Mouse (Mus musculus) hindbrain, embryonic 11.5 days (tissue): ENCODE measurements around the gene Hnmt. TPM values are rescaled to one million over a fixed set of nuclear protein-coding genes. Genes with fewer than 3 reads are reported as not detected.
"Not testable (repeated sequence)": the region's sequence is repeated elsewhere in the genome, so short reads cannot be mapped to it uniquely, and the experiment has no call there.

Source experiments
- ATAC-seq: fragments of 200-750 bp; cut with Nextera tagmentation; 2 replicates; pipeline ENCODE4 v1.8.0; 2017; ENCODE audit warnings: mild to moderate bottlenecking, moderate TSS enrichment, moderate library complexity; ENCODE audit not compliant: low FRiP score
- DNase-seq: peaks from one replicate; pipeline ENCODE4 v3.0.0-alpha.2; 2015; ENCODE audit warnings: low spot score
- H3K27ac ChIP-seq: fragments of 300-500 bp; sonication (generic); 2 replicates; pipeline ENCODE4 v1.5.1; 2014; ENCODE audit warnings: mild to moderate bottlenecking, low read depth, low read length
- H3K27me3 ChIP-seq: fragments of 300-500 bp; sonication (generic); 2 replicates; pipeline ENCODE4 v1.6.1; 2014; ENCODE audit warnings: mild to moderate bottlenecking, low read length, moderate library complexity, mixed read lengths; ENCODE audit not compliant: control insufficient read depth, insufficient read depth
- H3K36me3 ChIP-seq: fragments of 300-500 bp; sonication (generic); 2 replicates; pipeline ENCODE4 v1.6.1; 2014; ENCODE audit warnings: mild to moderate bottlenecking, low read length, moderate library complexity, mixed read lengths; ENCODE audit not compliant: control insufficient read depth, insufficient read depth
- H3K4me1 ChIP-seq: fragments of 300-500 bp; sonication (generic); replicated peaks from 2 replicates; pipeline ENCODE4 v1.6.1; 2014; ENCODE audit warnings: low read length, mixed read lengths; ENCODE audit not compliant: control insufficient read depth, insufficient read depth
- H3K4me2 ChIP-seq: fragments of 300-500 bp; sonication (generic); replicated peaks from 2 replicates; pipeline ENCODE4 v1.6.1; 2014; ENCODE audit warnings: mild to moderate bottlenecking, low read depth, low read length
- H3K4me3 ChIP-seq: fragments of 300-500 bp; sonication (generic); 2 replicates; pipeline ENCODE4 v1.5.1; 2014; ENCODE audit warnings: low read depth, low read length
- H3K9ac ChIP-seq: fragments of 300-500 bp; sonication (generic); 2 replicates; pipeline ENCODE4 v1.6.1; 2014; ENCODE audit warnings: low read depth, low read length
- H3K9me3 ChIP-seq: fragments of 300-500 bp; sonication (generic); 2 replicates; pipeline ENCODE4 v1.6.1; 2016; ENCODE audit warnings: low read length; ENCODE audit not compliant: control insufficient read depth
- WGBS: fragments of 180-500 bp; shearing (Covaris S2); extraction: QIAGEN DNeasy Blood & Tissue Kit; methylation state at CpG from one replicate; pipeline ENCODE4 v1.1.7; 2014; 5-methylcytosine and 5-hydroxymethylcytosine counted together
- polyA plus RNA-seq: library from polyadenylated mRNA; unstranded; fragments of >200 nt; fragmentation: Nextera tagmentation; extraction: Ambion mirVana; gene quantifications from 2 replicates; pipeline ENCODE4 v1.2.1, GENCODE M21; 2014

The Hnmt gene
- polyA plus RNA-seq, 1 experiment from 2014 or later = 1.6 TPM

GRCm38 (mm10) chr2:24019386-24019785, 29.8 kb downstream of the Hnmt start:
- not testable (repeated sequence) for DNase-seq, H3K4me3 ChIP-seq, H3K9ac ChIP-seq, H3K27me3 ChIP-seq, H3K4me2 ChIP-seq, H3K9me3 ChIP-seq, H3K27ac ChIP-seq, H3K4me1 ChIP-seq, H3K36me3 ChIP-seq, ATAC-seq

GRCm38 (mm10) chr2:24018966-24019365, 30.2 kb downstream of the Hnmt start:
- Histone ChIP-seq H3K4me3 (no peak overlapping the region), H3K4me2 (no peak overlapping the region), H3K27ac (no peak overlapping the region), H3K36me3 (no peaks in the 10 kb centered on the region), H3K4me1 (no peaks in the 10 kb centered on the region), H3K9ac (no peak overlapping the region), H3K9me3 (no peaks in the 10 kb centered on the region), H3K27me3 (no peaks in the 10 kb centered on the region)
- WGBS = 94% methylated on average over 1 of the region's 1 CpGs
- DNase-seq = no peak
- ATAC-seq = no peak

- Histone ChIP-seq H3K4me2 (no peak overlapping the region), H3K4me1 (no peaks in the 10 kb centered on the region), H3K27ac (no peak overlapping the region), H3K27me3 (no peaks in the 10 kb centered on the region), H3K9me3 (no peaks in the 10 kb centered on the region), H3K36me3 (no peaks in the 10 kb centered on the region), H3K4me3 (no peak overlapping the region), H3K9ac (no peak overlapping the region)
- DNase-seq = no peak
- no peak for ATAC-seq
- WGBS = 91% methylated on average over 5 of the region's 5 CpGs
Observed at GRCm38 (mm10) chr2:24014957-24015356, 34.2 kb downstream of the Hnmt start.

DNA sequence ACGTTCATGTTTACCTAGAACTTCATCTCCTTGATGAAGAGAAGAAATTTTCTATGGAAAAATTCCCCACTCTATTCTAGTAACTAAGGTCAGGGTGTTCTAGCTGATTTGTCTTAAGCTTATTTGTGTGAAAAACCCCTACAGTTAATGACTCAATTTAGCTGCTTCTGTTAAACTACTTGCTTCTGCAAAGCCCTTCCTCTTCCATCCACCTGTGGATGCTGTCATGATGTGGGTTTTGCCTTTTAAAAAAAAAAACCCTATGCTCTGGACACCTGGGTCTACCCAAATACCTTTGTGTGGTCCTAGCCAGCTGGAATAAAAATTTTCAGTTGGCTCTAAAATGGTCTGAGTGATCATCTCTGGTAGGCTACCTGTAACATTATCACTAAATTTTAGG, 49.9 kb downstream of the Hnmt start:
- Histone ChIP-seq H3K4me3 (no peak overlapping the region), H3K9ac (no peak overlapping the region), H3K4me2 (no peak overlapping the region), H3K27me3 (no peaks in the 10 kb centered on the region), H3K27ac (no peak overlapping the region), H3K9me3 (no peaks in the 10 kb centered on the region), H3K36me3 (no peaks in the 10 kb centered on the region), H3K4me1 (no peaks in the 10 kb centered on the region)
- 72% methylated on average over 1 of the region's 1 CpGs for WGBS
- ATAC-seq (no peak), DNase-seq (no peak)

GRCm38 (mm10) chr2:23998836-23999235, 50.4 kb downstream of the Hnmt start:
- H3K27me3 ChIP-seq = no peaks in the 10 kb centered on the region
- WGBS = 91% methylated on average over 4 of the region's 4 CpGs
- DNase-seq (no peak), ATAC-seq (no peak)
- H3K9me3 ChIP-seq = no peaks in the 10 kb centered on the region
- H3K4me1 ChIP-seq = no peaks in the 10 kb centered on the region
- H3K9ac ChIP-seq = no peak overlapping the region
- no peak overlapping the region for H3K27ac ChIP-seq
- H3K36me3 ChIP-seq = no peaks in the 10 kb centered on the region
- no peak overlapping the region for H3K4me3 ChIP-seq
- no peak overlapping the region for H3K4me2 ChIP-seq

DNA sequence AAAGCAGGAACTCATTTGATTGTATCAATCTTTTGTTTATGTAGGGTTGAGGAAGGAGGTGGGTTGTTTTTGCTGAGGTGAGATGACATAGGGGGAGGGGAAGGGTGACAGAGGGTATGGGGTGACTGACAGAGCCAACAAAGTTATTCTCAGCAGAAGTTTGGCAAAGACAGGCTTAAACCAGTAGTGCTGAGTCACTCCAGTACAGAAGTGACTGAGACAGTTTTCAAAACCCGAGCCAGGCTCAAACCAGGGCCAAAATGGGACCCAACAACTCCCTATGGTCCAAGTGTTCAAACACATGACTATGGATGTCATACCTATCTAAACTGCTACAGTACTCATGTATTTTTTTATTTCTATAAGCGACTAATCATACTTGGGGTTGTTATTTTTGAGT, 52.4 kb downstream of the Hnmt start:
- H3K4me1 ChIP-seq = no peaks in the 10 kb centered on the region
- DNase-seq (no peak), ATAC-seq (no peak)
- WGBS = 73% methylated on average over 2 of the region's 2 CpGs
- no peak overlapping the region for H3K4me3 ChIP-seq
- H3K36me3 ChIP-seq = no peaks in the 10 kb centered on the region
- no peak overlapping the region for H3K4me2 ChIP-seq
- no peak overlapping the region for H3K9ac ChIP-seq
- no peaks in the 10 kb centered on the region for H3K27me3 ChIP-seq
- no peak overlapping the region for H3K27ac ChIP-seq
- H3K9me3 ChIP-seq = no peaks in the 10 kb centered on the region

- not testable (repeated sequence) for H3K27ac ChIP-seq, H3K9me3 ChIP-seq, H3K4me2 ChIP-seq, H3K4me3 ChIP-seq, H3K36me3 ChIP-seq, DNase-seq, H3K4me1 ChIP-seq, H3K27me3 ChIP-seq, ATAC-seq, H3K9ac ChIP-seq
- 91% methylated on average over 9 of the region's 9 CpGs for WGBS
Observed at GRCm38 (mm10) chr2:23990034-23990573, 59.1 kb downstream of the Hnmt start.

- DNase-seq = no peak
- Histone ChIP-seq H3K36me3 (no peaks in the 10 kb centered on the region), H3K4me1 (no peaks in the 10 kb centered on the region), H3K9me3 (no peaks in the 10 kb centered on the region), H3K27ac (no peak overlapping the region), H3K4me2 (no peak overlapping the region), H3K4me3 (no peak overlapping the region), H3K9ac (no peak overlapping the region), H3K27me3 (no peaks in the 10 kb centered on the region)
- peak; percentile 59; the same call in 1 of the 2 replicates for ATAC-seq
Observed at GRCm38 (mm10) chr2:23987283-23987682, 61.9 kb downstream of the Hnmt start.

DNA sequence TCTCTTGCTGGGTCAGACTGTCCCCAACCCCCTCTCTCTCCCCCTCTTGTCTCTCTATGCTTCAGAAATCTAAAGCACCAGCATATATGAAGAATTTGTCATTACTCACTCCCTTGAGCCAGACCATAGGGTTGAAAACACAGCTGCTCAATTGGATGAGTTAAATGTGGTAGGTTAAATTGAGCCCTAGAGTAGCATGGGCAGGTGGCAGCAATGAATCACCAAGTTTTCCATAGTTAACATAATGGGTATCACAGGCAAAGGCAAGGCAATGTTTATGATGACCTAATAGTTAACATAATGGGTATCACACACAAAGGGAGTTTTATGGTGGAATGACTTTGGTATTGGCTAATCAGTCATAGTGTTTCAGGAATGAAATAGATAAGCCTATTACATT, 65.9 kb downstream of the Hnmt start:
- H3K27me3 ChIP-seq = no peaks in the 10 kb centered on the region
- H3K9ac ChIP-seq = no peak overlapping the region
- no peaks in the 10 kb centered on the region for H3K9me3 ChIP-seq
- H3K36me3 ChIP-seq = no peaks in the 10 kb centered on the region
- DNase-seq (no peak), ATAC-seq (no peak)
- no peaks in the 10 kb centered on the region for H3K4me1 ChIP-seq
- no peak overlapping the region for H3K4me2 ChIP-seq
- no peak overlapping the region for H3K4me3 ChIP-seq
- H3K27ac ChIP-seq = no peak overlapping the region
